In the genomic region with DNA sequence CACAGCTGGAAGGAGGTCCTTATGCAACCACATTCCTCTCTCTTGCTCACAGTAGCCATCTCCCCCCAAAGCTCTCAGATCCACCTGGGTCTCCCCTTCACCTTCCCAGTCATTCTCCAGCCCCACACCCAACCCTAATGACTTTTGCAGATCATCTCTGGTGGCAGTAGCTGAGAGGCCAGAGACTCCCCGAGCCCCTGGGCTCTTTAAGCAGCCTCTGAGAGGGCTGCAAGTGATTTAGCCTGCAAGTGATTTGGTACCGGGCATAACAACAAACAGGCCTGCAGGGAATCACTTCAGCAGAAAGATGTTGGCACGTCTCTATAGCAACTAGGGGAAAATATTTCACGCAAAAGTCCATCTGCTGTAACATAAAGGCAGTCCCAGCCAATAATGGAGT, we compare ENCODE assay signal across 12 mouse cellular contexts.
DNase-seq lines count a peak whose midpoint lies in the region; ATAC-seq lines count a peak whose summit lies in the region.
"Had no signal": no experiment of that assay in that cellular context is flagged by ENCODE, and none has a peak within 500 bp of the region (broad histone marks: within the 10 kb centered on the region; RNA-seq: fewer than 3 reads in every experiment).

No protein-coding gene starts in this region.

- no peaks in the 10 kb centered on the region for H3K27me3 ChIP-seq in heart, embryonic 11.5 days (ENCODE audit: control insufficient read depth, insufficient read depth, low read length)
- no peaks in the 10 kb centered on the region for H3K27me3 ChIP-seq in midbrain, embryonic 15.5 days (replicated peaks)
- H3K27me3 ChIP-seq in midbrain, embryonic 13.5 days = no peaks in the 10 kb centered on the region
- no peaks in the 10 kb centered on the region for H3K27me3 ChIP-seq in neural tube, embryonic 15.5 days (replicated peaks)

- ATAC-seq in heart, embryonic 11.5 days (replicated peaks; ENCODE audit: insufficient number of reproducible peaks, low FRiP score, low TSS enrichment) = no peak
- peak; percentile 56 for ATAC-seq in midbrain, embryonic 15.5 days (replicated peaks)
- ATAC-seq in midbrain, embryonic 13.5 days = no peak
- peak; percentile 53 for ATAC-seq in neural tube, embryonic 15.5 days (ENCODE audit: low FRiP score)

- no peak overlapping the region for H3K4me3 ChIP-seq in heart, embryonic 11.5 days (ENCODE audit: low read depth, low read length)
- no peak overlapping the region for H3K4me3 ChIP-seq in midbrain, embryonic 15.5 days
- H3K4me3 ChIP-seq in midbrain, embryonic 13.5 days (replicated peaks) = no peak overlapping the region
- no peak overlapping the region for H3K4me3 ChIP-seq in neural tube, embryonic 15.5 days (replicated peaks)

- no peak overlapping the region for H3K9ac ChIP-seq in heart, embryonic 11.5 days (ENCODE audit: low read depth, low read length)
- no peak overlapping the region for H3K9ac ChIP-seq in midbrain, embryonic 15.5 days
- H3K9ac ChIP-seq in midbrain, embryonic 13.5 days (replicated peaks) = no peak overlapping the region
- no peak overlapping the region for H3K9ac ChIP-seq in neural tube, embryonic 15.5 days (replicated peaks)

- no peak overlapping the region for H3K27ac ChIP-seq in heart, embryonic 11.5 days (ENCODE audit: low read depth, low read length)
- peak overlapping the region; percentile 58; the same call in 1 of the 2 replicates for H3K27ac ChIP-seq in midbrain, embryonic 15.5 days
- H3K27ac ChIP-seq in midbrain, embryonic 13.5 days = no peak overlapping the region
- 0 out of 2 replicates have a peak overlapping the region, but pooled peaks have one; percentile 0 for H3K27ac ChIP-seq in neural tube, embryonic 15.5 days (replicated peaks)

- H3K4me2 ChIP-seq in heart, embryonic 11.5 days = no peak overlapping the region
- no peak overlapping the region for H3K4me2 ChIP-seq in midbrain, embryonic 15.5 days
- H3K4me2 ChIP-seq in midbrain, embryonic 13.5 days (replicated peaks) = no peak overlapping the region
- H3K4me2 ChIP-seq in neural tube, embryonic 15.5 days = no peak overlapping the region

- 58% methylated on average over 4 of the region's 4 CpGs for WGBS in heart, embryonic 11.5 days (ENCODE audit: insufficient replicate concordance)
- WGBS in midbrain, embryonic 15.5 days = 23% methylated on average over 4 of the region's 4 CpGs
- WGBS in midbrain, embryonic 13.5 days = 43% methylated on average over 4 of the region's 4 CpGs
- WGBS in neural tube, embryonic 15.5 days = 17% methylated on average over 4 of the region's 4 CpGs

- no peaks in the 10 kb centered on the region for H3K4me1 ChIP-seq in heart, embryonic 11.5 days (ENCODE audit: control insufficient read depth, insufficient read depth, low read length)
- H3K4me1 ChIP-seq in midbrain, embryonic 15.5 days = peaks cover 10% of the 10 kb centered on the region
- peaks cover 5% of the 10 kb centered on the region for H3K4me1 ChIP-seq in midbrain, embryonic 13.5 days (replicated peaks)
- H3K4me1 ChIP-seq in neural tube, embryonic 15.5 days = peaks cover 11% of the 10 kb centered on the region

- peak; percentile 82 for DNase-seq in heart, adult 11 months
- DNase-seq in hindlimb bud, embryonic 11.5 days (ENCODE audit: extremely low spot score, low read depth, low spot score) = peak; percentile 30
- DNase-seq in thymus, postnatal 10 days (ENCODE audit: low spot score in 2 of 2) = no peak
- no peak for DNase-seq in cerebellum, adult 8-10 months
- DNase-seq: cerebellum, postnatal 10 days; kidney, adult 18-20 months; liver; retina, postnatal 1 day had no signal

- no peaks in the 10 kb centered on the region for H3K9me3 ChIP-seq in heart, embryonic 11.5 days (replicated peaks; ENCODE audit: control insufficient read depth, low read length)
- no peaks in the 10 kb centered on the region for H3K9me3 ChIP-seq in midbrain, embryonic 15.5 days
- H3K9me3 ChIP-seq in midbrain, embryonic 13.5 days = no peaks in the 10 kb centered on the region
- no peaks in the 10 kb centered on the region for H3K9me3 ChIP-seq in neural tube, embryonic 15.5 days (replicated peaks)

- H3K36me3 ChIP-seq in heart, embryonic 11.5 days (ENCODE audit: control insufficient read depth, insufficient read depth, low read length) = no peaks in the 10 kb centered on the region
- no peaks in the 10 kb centered on the region for H3K36me3 ChIP-seq in midbrain, embryonic 15.5 days (replicated peaks)
- no peaks in the 10 kb centered on the region for H3K36me3 ChIP-seq in midbrain, embryonic 13.5 days
- no peaks in the 10 kb centered on the region for H3K36me3 ChIP-seq in neural tube, embryonic 15.5 days

Comparison
In these comparisons a context has a peak if more than half of its experiments do, and no peak if none do; other contexts are left out.
1. ATAC-seq: peak in midbrain, embryonic 15.5 days (single experiment) and neural tube, embryonic 15.5 days (single experiment); none in heart, embryonic 11.5 days (single experiment) and midbrain, embryonic 13.5 days (single experiment).
2. H3K27ac ChIP-seq: peak in midbrain, embryonic 15.5 days (single experiment) and neural tube, embryonic 15.5 days (single experiment); none in heart, embryonic 11.5 days (single experiment) and midbrain, embryonic 13.5 days (single experiment).
3. DNase-seq: peak in heart, adult 11 months (single experiment) and hindlimb bud, embryonic 11.5 days (single experiment); none in thymus, postnatal 10 days (0 of 2) and cerebellum, adult 8-10 months (single experiment).